Mouse (Mus musculus) embryonic facial prominence, embryonic 10.5 days (tissue): ENCODE results near the gene Btf3l4. TPM values are rescaled to one million over a fixed set of nuclear protein-coding genes. Genes with fewer than 3 reads are reported as not detected.

Source experiments
- DNase-seq: peaks from one replicate; pipeline ENCODE4 v3.0.0-alpha.2; 2017; ENCODE audit warnings: low spot score
- H3K27ac ChIP-seq: fragments of 300-500 bp; sonication (generic); replicated peaks from 2 replicates; pipeline ENCODE4 v1.5.1; 2016; ENCODE audit warnings: mild to moderate bottlenecking
- H3K27me3 ChIP-seq: fragments of 300-500 bp; sonication (generic); replicated peaks from 2 replicates; pipeline ENCODE4 v1.6.1; 2016; ENCODE audit warnings: low read depth, mild to moderate bottlenecking; ENCODE audit not compliant: poor library complexity, severe bottlenecking
- H3K36me3 ChIP-seq: fragments of 300-500 bp; sonication (generic); replicated peaks from 2 replicates; pipeline ENCODE4 v1.6.1; 2016; ENCODE audit warnings: mild to moderate bottlenecking, moderate library complexity
- H3K4me1 ChIP-seq: fragments of 300-500 bp; sonication (generic); 2 replicates; pipeline ENCODE4 v1.6.1; 2016
- H3K4me3 ChIP-seq: fragments of 300-500 bp; sonication (generic); 2 replicates; pipeline ENCODE4 v1.5.1; 2016; ENCODE audit warnings: mild to moderate bottlenecking, moderate library complexity
- H3K9me3 ChIP-seq: fragments of 300-500 bp; sonication (generic); 2 replicates; pipeline ENCODE4 v1.6.1; 2016; ENCODE audit warnings: mild to moderate bottlenecking
- WGBS: fragments of 180-500 bp; shearing (Covaris S2); methylation state at CpG from one replicate; pipeline ENCODE4 v1.1.7; 2016; 5-methylcytosine and 5-hydroxymethylcytosine counted together
- polyA plus RNA-seq: library from polyadenylated mRNA; unstranded; fragments of >200 nt; fragmentation: Nextera tagmentation; extraction: Ambion mirVana; gene quantifications from 2 replicates; pipeline ENCODE4 v1.2.1, GENCODE M21; 2016

Gene Btf3l4
- polyA plus RNA-seq, 1 experiment from 2014 or later, result 220 TPM

GRCm38 (mm10) chr4:108798083-108798830 is 35.2 kb downstream of the Btf3l4 start:
- no peaks in the 10 kb centered on the region for H3K27me3 ChIP-seq
- no peaks in the 10 kb centered on the region for H3K9me3 ChIP-seq
- H3K27ac ChIP-seq, result no peak overlapping the region
- H3K36me3 ChIP-seq, result no peaks in the 10 kb centered on the region
- H3K4me1 ChIP-seq, result peaks cover 16% of the 10 kb centered on the region
- no peak overlapping the region for H3K4me3 ChIP-seq
- 54% methylated on average over 2 of the region's 2 CpGs for WGBS
- peak; percentile 56 for DNase-seq

GRCm38 (mm10) chr4:108796701-108797100 is 36.7 kb downstream of the Btf3l4 start:
- Histone ChIP-seq H3K4me3 (no peak overlapping the region), H3K36me3 (no peaks in the 10 kb centered on the region), H3K4me1 (peaks cover 16% of the 10 kb centered on the region), H3K27ac (no peak overlapping the region), H3K27me3 (no peaks in the 10 kb centered on the region), H3K9me3 (no peaks in the 10 kb centered on the region)
- WGBS, result 49% methylated on average over 4 of the region's 4 CpGs
- no peak for DNase-seq

GRCm38 (mm10) chr4:108793941-108794340 is 39.5 kb downstream of the Btf3l4 start:
- H3K4me1 ChIP-seq, result peaks cover 16% of the 10 kb centered on the region
- H3K27ac ChIP-seq, result no peak overlapping the region
- no peaks in the 10 kb centered on the region for H3K36me3 ChIP-seq
- no peak overlapping the region for H3K4me3 ChIP-seq
- no peaks in the 10 kb centered on the region for H3K9me3 ChIP-seq
- WGBS, result 60% methylated on average over 1 of the region's 1 CpGs
- no peaks in the 10 kb centered on the region for H3K27me3 ChIP-seq
- DNase-seq, result no peak

DNA sequence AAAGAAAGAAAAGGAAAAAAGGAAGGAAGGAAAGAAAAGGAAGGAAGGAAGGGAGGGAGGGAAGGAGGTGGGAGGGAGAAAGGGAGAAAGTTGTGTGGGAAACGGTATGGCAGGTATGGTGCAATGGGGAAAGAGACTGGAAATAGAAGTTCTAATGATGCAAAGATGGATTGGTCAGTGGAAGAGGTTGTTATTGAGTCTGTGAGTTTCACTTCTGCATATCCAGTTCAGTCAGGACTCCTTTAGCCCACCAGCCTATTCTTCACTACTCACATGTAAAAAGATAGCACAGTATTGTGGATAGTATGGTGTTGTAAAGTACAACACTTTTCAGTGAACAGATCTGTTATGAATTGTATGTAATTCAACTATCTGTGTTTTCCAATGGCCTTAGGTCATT is 42.9 kb downstream of the Btf3l4 start:
- Histone ChIP-seq H3K4me1 (0 out of 2 replicates have a peak, but pooled peaks cover 2% of the 10 kb centered on the region), H3K27ac (no peak overlapping the region), H3K36me3 (no peaks in the 10 kb centered on the region), H3K27me3 (no peaks in the 10 kb centered on the region), H3K9me3 (no peaks in the 10 kb centered on the region), H3K4me3 (no peak overlapping the region)
- no peak for DNase-seq
- 61% methylated on average over 1 of the region's 1 CpGs for WGBS

DNA sequence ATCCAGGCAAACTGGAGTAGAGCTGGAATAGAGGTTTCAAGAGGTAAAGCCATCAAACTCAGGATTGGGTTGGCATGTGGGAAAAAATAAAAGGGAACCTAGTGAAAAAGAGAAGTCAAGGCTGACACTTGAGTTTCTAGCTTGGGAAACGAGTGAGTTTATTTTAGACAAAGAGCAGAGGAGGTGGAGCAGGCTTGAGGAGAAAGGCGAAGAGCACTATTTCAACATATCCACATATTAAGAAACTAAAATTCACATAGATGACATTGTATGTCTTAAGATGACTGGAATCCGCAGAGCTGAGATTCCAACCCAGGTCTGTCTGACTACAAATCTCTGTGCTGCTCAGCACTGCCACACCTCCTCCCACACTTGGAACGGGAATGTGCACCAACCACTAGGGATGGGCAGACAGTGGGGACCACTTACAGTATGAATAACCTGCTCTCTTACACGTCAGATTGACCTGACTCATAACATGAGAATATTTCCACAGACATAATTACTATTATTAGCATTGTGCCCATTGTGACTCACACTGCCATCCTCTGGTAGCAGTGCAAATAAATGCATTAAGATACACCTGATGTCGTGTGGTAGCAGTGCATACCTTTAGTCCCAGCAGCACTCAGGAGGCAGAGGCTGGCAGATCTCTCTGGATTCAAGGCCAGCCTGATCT is 44.0 kb downstream of the Btf3l4 start:
- H3K9me3 ChIP-seq, result no peaks in the 10 kb centered on the region
- DNase-seq, result no peak
- H3K27me3 ChIP-seq, result no peaks in the 10 kb centered on the region
- H3K27ac ChIP-seq, result no peak overlapping the region
- H3K4me1 ChIP-seq, result 0 out of 2 replicates have a peak, but pooled peaks cover 2% of the 10 kb centered on the region
- WGBS, result 78% methylated on average over 6 of the region's 6 CpGs
- no peak overlapping the region for H3K4me3 ChIP-seq
- no peaks in the 10 kb centered on the region for H3K36me3 ChIP-seq

- Histone ChIP-seq H3K9me3 (no peaks in the 10 kb centered on the region), H3K27me3 (no peaks in the 10 kb centered on the region), H3K36me3 (no peaks in the 10 kb centered on the region), H3K27ac (no peak overlapping the region), H3K4me1 (peaks cover 12% of the 10 kb centered on the region), H3K4me3 (no peak overlapping the region)
- 41% methylated on average over 8 of the region's 8 CpGs for WGBS
- no peak for DNase-seq
Observed at GRCm38 (mm10) chr4:108782421-108783085, 50.9 kb downstream of the Btf3l4 start.

DNA sequence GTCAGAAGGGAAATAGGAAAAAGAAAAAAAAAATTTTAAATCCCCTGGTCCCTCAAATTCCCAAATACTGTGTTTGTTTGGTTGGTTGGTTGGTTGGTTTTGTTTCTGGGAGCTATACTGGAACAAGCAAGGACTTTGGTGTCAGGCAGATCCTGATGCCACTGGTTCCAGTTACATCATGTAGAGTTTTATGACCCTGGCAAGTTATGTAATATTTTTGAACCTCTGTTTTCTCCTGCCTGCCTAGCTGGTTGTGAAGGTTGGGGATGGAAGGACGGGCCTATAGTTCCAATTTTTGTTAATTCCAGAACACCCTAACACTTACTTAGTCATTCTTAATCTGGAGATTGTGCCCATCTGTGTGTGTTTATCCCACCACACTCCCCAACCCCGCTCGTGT is 51.8 kb downstream of the Btf3l4 start:
- Histone ChIP-seq H3K27me3 (no peaks in the 10 kb centered on the region), H3K4me3 (peak overlapping the region; percentile 83), H3K9me3 (no peaks in the 10 kb centered on the region), H3K36me3 (no peaks in the 10 kb centered on the region), H3K27ac (no peak overlapping the region), H3K4me1 (peaks cover 12% of the 10 kb centered on the region)
- no peak for DNase-seq
- 71% methylated on average over 3 of the region's 3 CpGs for WGBS

- WGBS, result 1% methylated on average over 20 of the region's 20 CpGs
- no peaks in the 10 kb centered on the region for H3K9me3 ChIP-seq
- no peak for DNase-seq
- no peaks in the 10 kb centered on the region for H3K36me3 ChIP-seq
- peak overlapping the region; percentile 99 for H3K27ac ChIP-seq
- peak overlapping the region; percentile 83 for H3K4me3 ChIP-seq
- peaks cover 12% of the 10 kb centered on the region for H3K4me1 ChIP-seq
- no peaks in the 10 kb centered on the region for H3K27me3 ChIP-seq
Observed at GRCm38 (mm10) chr4:108780864-108781205, 52.6 kb downstream of the Btf3l4 start.

DNA sequence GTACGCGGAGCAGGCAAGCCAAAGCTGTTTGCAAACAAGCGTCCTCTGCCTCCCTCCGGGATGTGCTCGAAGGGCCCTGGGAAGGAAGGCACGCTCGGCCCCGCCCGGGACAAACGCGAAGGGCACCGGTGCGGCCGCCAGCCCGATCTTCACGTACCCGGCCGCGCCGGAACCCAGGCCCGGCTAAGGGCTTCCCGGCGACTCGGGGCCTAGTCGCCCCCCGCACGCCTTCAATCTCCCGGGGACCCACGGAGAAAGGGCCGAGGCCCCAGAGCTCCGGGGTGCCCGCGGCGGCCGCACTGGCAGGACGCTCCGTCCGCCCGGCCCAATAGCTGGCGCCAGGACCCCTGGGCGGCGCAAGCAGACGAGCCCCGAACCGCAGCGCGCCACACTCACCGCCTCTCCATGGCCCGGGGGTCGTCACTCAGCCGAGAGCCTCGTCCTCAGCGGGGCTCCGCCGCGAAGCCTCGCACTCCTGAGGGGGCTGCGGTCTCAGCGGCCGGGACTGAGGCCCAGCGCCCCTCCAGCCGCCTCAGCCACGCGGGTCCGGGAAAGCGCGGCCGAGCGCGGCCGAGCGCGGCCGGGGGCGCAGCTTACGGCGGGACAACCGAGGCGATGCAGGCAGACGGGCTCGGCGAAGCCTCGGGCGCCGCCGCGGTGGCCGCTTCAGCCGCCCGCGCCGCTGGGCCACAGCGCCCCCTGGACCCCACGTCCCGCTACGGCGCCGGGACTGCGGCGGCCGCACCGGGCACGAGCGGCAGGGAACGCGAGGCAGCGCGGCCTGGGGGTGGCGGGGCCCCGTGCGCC is 53.2 kb downstream of the Btf3l4 start, which contains the start of gene Zfyve9:
TSS of gene Zfyve9 (minus strand) at position 742 of the 807 bp plus-strand sequence.
- peak; percentile 87 for DNase-seq
- WGBS, result under 1% methylated on average over 111 of the region's 111 CpGs

DNA sequence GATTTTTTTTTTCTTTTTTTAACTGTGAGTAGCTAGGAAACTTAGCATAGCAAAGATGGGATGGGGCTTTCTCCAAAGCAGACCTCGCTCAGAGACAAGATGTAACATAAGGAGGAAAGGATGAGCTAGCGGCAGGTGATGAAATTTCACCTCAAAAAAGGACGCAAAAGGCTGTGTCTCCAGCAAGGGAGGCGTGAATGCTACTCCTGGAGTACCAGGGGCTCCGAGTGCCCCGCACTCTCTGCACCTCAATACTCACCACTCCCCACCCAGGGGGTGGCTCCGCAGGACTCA is 53.7 kb downstream of the Btf3l4 start:
- no peak for DNase-seq
- WGBS, result under 1% methylated on average over 7 of the region's 7 CpGs
- Histone ChIP-seq H3K9me3 (no peaks in the 10 kb centered on the region), H3K4me1 (peaks cover 12% of the 10 kb centered on the region), H3K27me3 (no peaks in the 10 kb centered on the region), H3K4me3 (peak overlapping the region; percentile 83), H3K36me3 (no peaks in the 10 kb centered on the region), H3K27ac (peak overlapping the region; percentile 99)

More for the DNA sequence above, 53.2 kb downstream of the Btf3l4 start, which contains the start of gene Zfyve9:
- Histone ChIP-seq H3K9me3 (no peaks in the 10 kb centered on the region), H3K27me3 (no peaks in the 10 kb centered on the region), H3K36me3 (no peaks in the 10 kb centered on the region), H3K4me3 (peak within 1 kb of the TSS; percentile 83), H3K4me1 (peaks cover 12% of the 10 kb centered on the region), H3K27ac (peak within 1 kb of the TSS; percentile 99)

- Histone ChIP-seq H3K27ac (no peak overlapping the region), H3K27me3 (no peaks in the 10 kb centered on the region), H3K4me1 (peaks cover 13% of the 10 kb centered on the region; the same call in 1 of the 2 replicates), H3K36me3 (peaks cover 4% of the 10 kb centered on the region), H3K4me3 (no peak overlapping the region), H3K9me3 (no peaks in the 10 kb centered on the region)
- no peak for DNase-seq
Observed at GRCm38 (mm10) chr4:108768527-108768926, 64.9 kb downstream of the Btf3l4 start.
